Mouse (Mus musculus) forebrain, embryonic 16.5 days (tissue): ENCODE results near the gene Stap2. TPM values are rescaled to one million over a fixed set of nuclear protein-coding genes. Genes with fewer than 3 reads are reported as not detected.
A peak's percentile ranks its signal among the peaks of the same experiment; 100 is the strongest.

Experiments
- ATAC-seq: fragments of 200-750 bp; cut with Nextera tagmentation; 2 replicates; pipeline ENCODE4 v1.8.0; 2017; ENCODE audit warnings: mild to moderate bottlenecking, moderate library complexity
- H3K27ac ChIP-seq: fragments of 300-500 bp; sonication (generic); 2 replicates; pipeline ENCODE4 v1.5.1; 2014; ENCODE audit warnings: low read length, control low read depth
- H3K27me3 ChIP-seq: fragments of 300-500 bp; sonication (generic); replicated peaks from 2 replicates; pipeline ENCODE4 v1.6.1; 2014; ENCODE audit warnings: low read length; ENCODE audit not compliant: control insufficient read depth, insufficient read depth
- H3K36me3 ChIP-seq: fragments of 300-500 bp; sonication (generic); 2 replicates; pipeline ENCODE4 v1.6.1; 2014; ENCODE audit not compliant: control insufficient read depth, insufficient read depth
- H3K4me1 ChIP-seq: fragments of 300-500 bp; sonication (generic); replicated peaks from 2 replicates; pipeline ENCODE4 v1.6.1; 2014; ENCODE audit warnings: low read length; ENCODE audit not compliant: control insufficient read depth, insufficient read depth
- H3K4me2 ChIP-seq: fragments of 300-500 bp; sonication (generic); 2 replicates; pipeline ENCODE4 v1.6.1; 2014; ENCODE audit warnings: mild to moderate bottlenecking, low read length, control low read depth
- H3K4me3 ChIP-seq: fragments of 300-500 bp; sonication (generic); replicated peaks from 2 replicates; pipeline ENCODE4 v1.5.1; 2014; ENCODE audit warnings: mild to moderate bottlenecking, low read length, control low read depth
- H3K9ac ChIP-seq: fragments of 300-500 bp; sonication (generic); replicated peaks from 2 replicates; pipeline ENCODE4 v1.6.1; 2014; ENCODE audit warnings: low read depth, low read length, control low read depth
- H3K9me3 ChIP-seq: fragments of 300-500 bp; sonication (generic); 2 replicates; pipeline ENCODE4 v1.6.1; 2016; ENCODE audit warnings: low read length; ENCODE audit not compliant: control insufficient read depth
- WGBS: fragments of 180-500 bp; shearing (Covaris S2); extraction: QIAGEN DNeasy Blood & Tissue Kit; methylation state at CpG from one replicate; pipeline ENCODE4 v1.1.7; 2014; 5-methylcytosine and 5-hydroxymethylcytosine counted together
- polyA plus RNA-seq: library from polyadenylated mRNA; unstranded; fragments of >200 nt; fragmentation: Nextera tagmentation; extraction: Ambion mirVana; gene quantifications from 2 replicates; pipeline ENCODE4 v1.2.1, GENCODE M21; 2015

Stap2 gene
- polyA plus RNA-seq, 1 experiment from 2014 or later = 6.6 TPM

- Histone ChIP-seq H3K27me3 (no peaks in the 10 kb centered on the region), H3K4me3 (peak overlapping the region; percentile 86), H3K9me3 (no peaks in the 10 kb centered on the region), H3K9ac (peak overlapping the region; percentile 93), H3K36me3 (peaks cover 6% of the 10 kb centered on the region), H3K4me2 (peak overlapping the region; percentile 95), H3K4me1 (peaks cover 32% of the 10 kb centered on the region), H3K27ac (no peak overlapping the region)
- 5% methylated on average over 9 of the region's 9 CpGs for WGBS
- ATAC-seq = no peak
Observed at GRCm38 (mm10) chr17:56010681-56011080, 5.3 kb upstream of the Stap2 start.

GRCm38 (mm10) chr17:56010255-56010654 is 4.9 kb upstream of the Stap2 start:
- no peak overlapping the region for H3K27ac ChIP-seq

GRCm38 (mm10) chr17:56009962-56010240 is 4.5 kb upstream of the Stap2 start:
- no peak for ATAC-seq

More at GRCm38 (mm10) chr17:56010255-56010654, 4.9 kb upstream of the Stap2 start:
- peaks cover 3% of the 10 kb centered on the region for H3K36me3 ChIP-seq
- peaks cover 32% of the 10 kb centered on the region for H3K4me1 ChIP-seq
- peak overlapping the region; percentile 95 for H3K4me2 ChIP-seq
- ATAC-seq = no peak
- H3K9me3 ChIP-seq = no peaks in the 10 kb centered on the region
- WGBS = 67% methylated on average over 14 of the region's 14 CpGs
- no peaks in the 10 kb centered on the region for H3K27me3 ChIP-seq
- peak overlapping the region; percentile 93 for H3K9ac ChIP-seq
- peak overlapping the region; percentile 86 for H3K4me3 ChIP-seq

GRCm38 (mm10) chr17:56009088-56009961 is 3.9 kb upstream of the Stap2 start:
- under 1% methylated on average over 62 of the region's 62 CpGs for WGBS
- Histone ChIP-seq H3K9me3 (no peaks in the 10 kb centered on the region), H3K27ac (peak overlapping the region; percentile 95), H3K27me3 (no peaks in the 10 kb centered on the region), H3K4me1 (peaks cover 32% of the 10 kb centered on the region), H3K4me2 (peak overlapping the region; percentile 95), H3K36me3 (peaks cover 3% of the 10 kb centered on the region), H3K4me3 (peak overlapping the region; percentile 86), H3K9ac (peak overlapping the region; percentile 93)
- ATAC-seq = peak; percentile 92

More at GRCm38 (mm10) chr17:56009962-56010240, 4.5 kb upstream of the Stap2 start:
- Histone ChIP-seq H3K27ac (peak overlapping the region; percentile 95), H3K9ac (peak overlapping the region; percentile 93), H3K27me3 (no peaks in the 10 kb centered on the region), H3K4me3 (peak overlapping the region; percentile 86), H3K36me3 (peaks cover 3% of the 10 kb centered on the region), H3K4me1 (peaks cover 32% of the 10 kb centered on the region), H3K9me3 (no peaks in the 10 kb centered on the region), H3K4me2 (peak overlapping the region; percentile 95)
- 36% methylated on average over 2 of the region's 2 CpGs for WGBS

- Histone ChIP-seq H3K27me3 (no peaks in the 10 kb centered on the region), H3K4me3 (peak overlapping the region; percentile 86), H3K9ac (peak overlapping the region; percentile 93), H3K4me1 (peaks cover 32% of the 10 kb centered on the region), H3K9me3 (no peaks in the 10 kb centered on the region), H3K36me3 (peaks cover 3% of the 10 kb centered on the region), H3K4me2 (peak overlapping the region; percentile 95), H3K27ac (peak overlapping the region; percentile 95)
- ATAC-seq = peak; percentile 94
- WGBS = under 1% methylated on average over 21 of the region's 21 CpGs
Observed at GRCm38 (mm10) chr17:56008356-56009087, 3.1 kb upstream of the Stap2 start.

GRCm38 (mm10) chr17:56007444-56008355 is 2.3 kb upstream of the Stap2 start:
- 33% methylated on average over 13 of the region's 14 CpGs for WGBS
- peak overlapping the region; percentile 44; the same call in 1 of the 2 replicates for H3K9ac ChIP-seq
- peak overlapping the region; percentile 95 for H3K4me2 ChIP-seq
- ATAC-seq = no peak; the same call in 1 of the 2 replicates
- H3K27me3 ChIP-seq = no peaks in the 10 kb centered on the region
- no peaks in the 10 kb centered on the region; the same call in none of the 2 replicates for H3K36me3 ChIP-seq
- H3K9me3 ChIP-seq = no peaks in the 10 kb centered on the region
- peak overlapping the region; percentile 95 for H3K27ac ChIP-seq
- peak overlapping the region; percentile 86 for H3K4me3 ChIP-seq
- peaks cover 32% of the 10 kb centered on the region for H3K4me1 ChIP-seq

GRCm38 (mm10) chr17:56006956-56007355 is 1.6 kb upstream of the Stap2 start:
- Histone ChIP-seq H3K4me3 (no peak overlapping the region), H3K4me1 (peaks cover 32% of the 10 kb centered on the region), H3K9ac (no peak overlapping the region), H3K4me2 (no peak overlapping the region), H3K9me3 (no peaks in the 10 kb centered on the region), H3K36me3 (no peaks in the 10 kb centered on the region; the same call in none of the 2 replicates), H3K27ac (no peak overlapping the region), H3K27me3 (no peaks in the 10 kb centered on the region)
- 54% methylated on average over 10 of the region's 10 CpGs for WGBS
- ATAC-seq = no peak

GRCm38 (mm10) chr17:56003000-56003399 is 2.4 kb downstream of the Stap2 start:
- no peak overlapping the region for H3K4me3 ChIP-seq
- H3K4me1 ChIP-seq = peaks cover 8% of the 10 kb centered on the region
- WGBS = 87% methylated on average over 3 of the region's 3 CpGs
- no peaks in the 10 kb centered on the region for H3K36me3 ChIP-seq
- H3K27ac ChIP-seq = no peak overlapping the region
- no peak for ATAC-seq
- no peaks in the 10 kb centered on the region for H3K9me3 ChIP-seq
- no peak overlapping the region for H3K4me2 ChIP-seq
- peaks cover 9% of the 10 kb centered on the region; the same call in 1 of the 2 replicates for H3K27me3 ChIP-seq
- no peak overlapping the region for H3K9ac ChIP-seq
